Mouse (Mus musculus) forebrain, embryonic 12.5 days (tissue): ENCODE results near the gene Vmn2r113. TPM values are rescaled to one million over a fixed set of nuclear protein-coding genes. Genes with fewer than 3 reads are reported as not detected.
"Not testable (repeated sequence)": the region's sequence is repeated elsewhere in the genome, so short reads cannot be mapped to it uniquely, and the experiment has no call there.

Source experiments
- ATAC-seq: fragments of 200-750 bp; cut with Nextera tagmentation; 2 replicates; pipeline ENCODE4 v1.8.0; 2017; ENCODE audit warnings: moderate TSS enrichment; ENCODE audit not compliant: low FRiP score
- H3K27ac ChIP-seq: fragments of 300-500 bp; sonication (generic); 2 replicates; pipeline ENCODE4 v1.5.1; 2016; ENCODE audit warnings: mild to moderate bottlenecking
- H3K27me3 ChIP-seq: fragments of 300-500 bp; sonication (generic); 2 replicates; pipeline ENCODE4 v1.6.1; 2016; ENCODE audit warnings: mild to moderate bottlenecking
- H3K36me3 ChIP-seq: fragments of 300-500 bp; sonication (generic); replicated peaks from 2 replicates; pipeline ENCODE4 v1.6.1; 2016; ENCODE audit warnings: mild to moderate bottlenecking
- H3K4me1 ChIP-seq: fragments of 300-500 bp; sonication (generic); 2 replicates; pipeline ENCODE4 v1.6.1; 2016
- H3K4me2 ChIP-seq: fragments of 300-500 bp; sonication (generic); 2 replicates; pipeline ENCODE4 v1.6.1; 2016; ENCODE audit warnings: mild to moderate bottlenecking, moderate library complexity
- H3K4me3 ChIP-seq: fragments of 300-500 bp; sonication (generic); replicated peaks from 2 replicates; pipeline ENCODE4 v1.5.1; 2016; ENCODE audit warnings: mild to moderate bottlenecking
- H3K9ac ChIP-seq: fragments of 300-500 bp; sonication (generic); 2 replicates; pipeline ENCODE4 v1.6.1; 2016; ENCODE audit warnings: mild to moderate bottlenecking
- H3K9me3 ChIP-seq: fragments of 300-500 bp; sonication (generic); 2 replicates; pipeline ENCODE4 v1.6.1; 2016
- WGBS: fragments of 180-500 bp; shearing (Covaris S2); methylation state at CpG from one replicate; pipeline ENCODE4 v1.1.7; 2016; 5-methylcytosine and 5-hydroxymethylcytosine counted together
- polyA plus RNA-seq: library from polyadenylated mRNA; unstranded; fragments of >200 nt; fragmentation: Nextera tagmentation; extraction: Ambion mirVana; gene quantifications from 2 replicates; pipeline ENCODE4 v1.2.1, GENCODE M21; 2016

The Vmn2r113 gene
- not detected in 2 replicates for polyA plus RNA-seq

GRCm38 (mm10) chr17:22942684-22943083, at the start of gene Vmn2r113:
Vmn2r113 (plus strand) TSS chr17:22942984.
- H3K36me3 ChIP-seq, H3K4me3 ChIP-seq, ATAC-seq, H3K27ac ChIP-seq, H3K9me3 ChIP-seq, H3K27me3 ChIP-seq, H3K4me1 ChIP-seq, H3K9ac ChIP-seq, H3K4me2 ChIP-seq: not testable (repeated sequence)
- WGBS = no CpG with 5 or more reads among the region's 4 CpGs

Other genes starting within 250 kb of the Vmn2r113 start
- 28.6 and 28.9 TPM in 2 replicates for gene Zfp945, start 75.8 kb upstream of the Vmn2r113 start, polyA plus RNA-seq
- gene Vmn2r-ps130, start 118.2 kb downstream of the Vmn2r113 start, polyA plus RNA-seq = not detected in 2 replicates